Mouse (Mus musculus) liver, adult 2 months (tissue): ENCODE measurements around the gene Sema4c.

Experiments
- CTCF ChIP-seq: fragments of 200-500 bp; IDR thresholded peaks from 2 replicates; pipeline ENCODE4 v1.5.1; 2011; ENCODE audit warnings: low read depth, low read length, control low read depth
- POLR2A ChIP-seq: fragments of 200-500 bp; IDR thresholded peaks from 2 replicates; pipeline ENCODE4 v1.6.1; 2011; ENCODE audit warnings: low read length, control low read depth; ENCODE audit not compliant: insufficient read depth; ENCODE audit errors: extremely low read depth

GRCm38 (mm10) chr1:36586288-36586687 is 28.1 kb upstream of the Sema4c start:
- TF ChIP-seq CTCF (no peak), POLR2A (no peak)
